Mouse (Mus musculus) heart, adult 2 months (tissue): ENCODE results near the gene Defb26. TPM values are rescaled to one million over a fixed set of nuclear protein-coding genes. Genes with fewer than 3 reads are reported as not detected.

Experiments used
- DNase-seq, 2 experiments: peaks; one replicate each; pipeline ENCODE4 v3.0.0; 2021
- H3K27ac ChIP-seq: fragments of 200-600 bp; 2 replicates; pipeline ENCODE4 v1.8.1; 2022
- H3K27me3 ChIP-seq: fragments of 200-500 bp; 2 replicates; pipeline ENCODE4 v1.6.1; 2012; ENCODE audit warnings: mild to moderate bottlenecking, low read length, inconsistent platforms, mixed read lengths; ENCODE audit not compliant: control insufficient read depth, insufficient read depth
- H3K36me3 ChIP-seq: fragments of 200-500 bp; 2 replicates; pipeline ENCODE4 v1.6.1; 2012; ENCODE audit warnings: low read length, inconsistent platforms; ENCODE audit not compliant: control insufficient read depth, insufficient read depth
- H3K4me1 ChIP-seq: fragments of 200-500 bp; 2 replicates; pipeline ENCODE4 v1.6.1; 2011; ENCODE audit warnings: low read length; ENCODE audit not compliant: control insufficient read depth, insufficient read depth
- H3K4me3 ChIP-seq: fragments of 200-600 bp; 2 replicates; pipeline ENCODE4 v1.8.1; 2022
- H3K79me2 ChIP-seq: fragments of 200-500 bp; replicated peaks from 2 replicates; pipeline ENCODE4 v1.6.1; 2012; ENCODE audit warnings: mild to moderate bottlenecking, inconsistent platforms, low read length, moderate library complexity, mixed read lengths; ENCODE audit not compliant: control insufficient read depth, insufficient read depth
- H3K9ac ChIP-seq: fragments of 200-500 bp; 2 replicates; pipeline ENCODE4 v1.6.1; 2012; ENCODE audit warnings: low read depth, mild to moderate bottlenecking, control low read depth, inconsistent platforms, low read length, mixed read lengths
- CTCF ChIP-seq: fragments of 200-600 bp; IDR thresholded peaks from 2 replicates; pipeline ENCODE4 v1.8.1; 2022; ENCODE audit warnings: antibody characterized with exemption, mild to moderate bottlenecking, moderate library complexity
- EP300 ChIP-seq: fragments of 200-500 bp; IDR thresholded peaks from 2 replicates; pipeline ENCODE4 v1.6.1; 2011; ENCODE audit warnings: low read depth, low read length, control low read depth; ENCODE audit not compliant: insufficient read depth
- POLR2A ChIP-seq: fragments of 200-500 bp; IDR thresholded peaks from 2 replicates; pipeline ENCODE4 v1.6.1; 2011; ENCODE audit warnings: mild to moderate bottlenecking, low read depth, low read length, control low read depth; ENCODE audit not compliant: insufficient read depth
- WGBS: fragments of 180-500 bp; shearing (Covaris S2); methylation state at CpG from one replicate; pipeline ENCODE4 v1.1.7; 2018; 5-methylcytosine and 5-hydroxymethylcytosine counted together
- intact Hi-C: fragments of 180-260 bp; cut with DNase I; formaldehyde crosslinking; loops from one replicate; pipeline ENCODE4 v1.15.1; 2025
- polyA plus RNA-seq: library from polyadenylated mRNA; depleted of rRNA; stranded (reverse); fragments of >200 nt; gene quantifications from 2 replicates; pipeline ENCODE4 v1.2.3, GENCODE M21; 2012
- total RNA-seq, 2 experiments: library from RNA; stranded (reverse); gene quantifications; 2 replicates each; pipeline ENCODE4 v1.2.3; 2021

Gene Defb26
- total and polyA plus RNA-seq, 3 experiments: not detected

DNA sequence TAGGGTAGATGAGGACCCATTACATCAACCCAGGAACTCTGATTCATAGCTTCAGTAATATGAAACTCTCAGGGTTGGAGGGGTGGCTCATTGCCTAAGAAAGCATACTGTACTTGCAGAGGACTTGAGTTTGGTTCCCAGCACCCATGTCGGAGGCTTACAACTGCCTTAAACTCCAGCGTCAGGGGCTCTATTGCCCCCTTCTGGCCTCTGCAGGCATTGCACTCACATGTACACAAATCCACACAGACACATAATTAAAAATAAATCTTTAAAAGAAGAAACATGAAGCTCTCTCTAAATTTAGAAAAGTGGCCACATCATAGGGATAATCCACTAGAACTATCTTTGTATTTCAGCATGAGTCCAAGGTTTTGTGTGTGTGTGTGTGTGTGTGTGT, 31.4 kb upstream of the Defb26 start:
- 66% methylated on average over 2 of the region's 2 CpGs for WGBS
- Histone ChIP-seq H3K27ac (no peak overlapping the region), H3K4me3 (no peak overlapping the region)

DNA sequence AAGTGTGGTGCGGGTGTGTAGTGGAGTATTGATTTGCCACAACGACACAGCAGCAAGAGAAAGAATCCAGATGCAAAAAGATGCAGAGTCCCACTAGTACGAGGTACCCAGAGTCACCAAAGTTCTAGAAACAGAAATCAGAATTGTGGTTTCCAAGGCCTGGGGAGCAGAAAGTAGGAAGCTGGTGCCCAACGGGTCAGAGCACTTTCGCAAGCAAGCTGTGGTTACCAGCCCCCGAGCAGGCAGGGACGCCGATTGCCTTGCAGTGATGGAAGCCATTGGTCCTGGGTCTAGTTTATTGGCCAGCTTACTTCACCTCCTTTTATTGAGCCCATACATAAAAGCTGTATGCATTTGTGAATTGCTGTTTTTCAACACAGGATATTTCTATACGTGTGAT, 30.5 kb upstream of the Defb26 start:
- Histone ChIP-seq H3K27me3 (no peaks in the 10 kb centered on the region), H3K9ac (no peak overlapping the region), H3K79me2 (no peaks in the 10 kb centered on the region), H3K36me3 (no peaks in the 10 kb centered on the region), H3K4me1 (no peaks in the 10 kb centered on the region), H3K4me3 (no peak overlapping the region), H3K27ac (no peak overlapping the region)
- TF ChIP-seq POLR2A (no peak), CTCF (no peak), EP300 (no peak)
- intact Hi-C loops: loop anchor here (5.0 kb wide), 1 partner anchor 90 kb away; no protein-coding TSS in a partner anchor
- WGBS: 86% methylated on average over 9 of the region's 9 CpGs
- DNase-seq: no peak

More for the DNA sequence above, 31.4 kb upstream of the Defb26 start:
- TF ChIP-seq EP300 (no peak), CTCF (peak; percentile 24), POLR2A (no peak)
- Histone ChIP-seq H3K4me1 (no peaks in the 10 kb centered on the region), H3K9ac (no peak overlapping the region), H3K36me3 (no peaks in the 10 kb centered on the region), H3K79me2 (no peaks in the 10 kb centered on the region), H3K27me3 (no peaks in the 10 kb centered on the region)
- DNase-seq: no peak
- intact Hi-C loops: loop anchor here (5.0 kb wide), 1 partner anchor 91 kb away; no protein-coding TSS in a partner anchor

DNA sequence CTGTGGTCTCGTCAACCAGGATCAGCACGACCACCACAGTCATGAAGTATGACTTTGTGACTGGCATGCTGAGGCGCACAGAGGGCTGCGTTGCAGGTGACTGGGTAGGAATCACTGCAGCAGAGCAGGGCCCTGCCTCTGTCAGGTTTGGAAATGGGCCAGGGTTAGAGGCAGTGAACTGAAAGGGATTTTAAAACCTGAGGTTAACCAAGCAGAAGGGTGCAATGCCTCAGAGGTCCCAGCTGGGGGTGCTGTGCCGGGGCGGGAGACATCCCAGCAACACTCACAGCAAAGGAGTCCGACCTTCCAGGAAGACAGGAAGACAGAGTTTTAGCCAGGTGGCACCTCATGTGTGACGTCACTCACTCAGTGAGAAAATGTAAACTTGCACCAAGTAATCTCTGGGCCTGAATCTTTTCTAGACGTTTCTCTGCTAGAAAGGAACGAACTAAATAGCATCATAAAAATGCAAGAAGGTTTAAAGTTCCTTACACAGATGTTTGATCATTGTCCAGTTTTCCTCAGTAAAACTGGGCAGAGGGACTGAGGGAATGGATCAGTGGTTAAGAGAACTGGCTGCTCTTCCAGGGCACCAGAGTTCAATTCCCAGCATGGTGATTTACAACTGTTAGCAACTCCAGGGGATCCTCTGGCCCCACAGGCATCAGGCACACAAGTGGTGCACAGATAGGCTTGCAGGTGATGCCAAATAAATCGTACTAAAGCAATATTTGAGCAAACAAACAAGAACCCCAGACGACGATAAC, 28.6 kb upstream of the Defb26 start, which contains the start of gene Defb29:
TSS of gene Defb29 (minus strand) at position 155 of the 767 bp plus-strand sequence.
- H3K4me3 ChIP-seq: no peak within 1 kb of the TSS
- TF ChIP-seq POLR2A: no peak
- TF ChIP-seq CTCF: no peak
- no peak for TF ChIP-seq EP300
- no peak within 1 kb of the TSS for H3K9ac ChIP-seq
- H3K27me3 ChIP-seq: no peaks in the 10 kb centered on the region
- H3K79me2 ChIP-seq: no peaks in the 10 kb centered on the region
- H3K4me1 ChIP-seq: no peaks in the 10 kb centered on the region
- 58% methylated on average over 13 of the region's 13 CpGs for WGBS
- no peak within 1 kb of the TSS for H3K27ac ChIP-seq
- H3K36me3 ChIP-seq: no peaks in the 10 kb centered on the region
- intact Hi-C loops: loop anchor here (5.0 kb wide), 1 partner anchor 88 kb away; no protein-coding TSS in a partner anchor
- no peak for DNase-seq

- Histone ChIP-seq H3K4me3 (no peak within 1 kb of the TSS), H3K36me3 (no peaks in the 10 kb centered on the region), H3K9ac (no peak within 1 kb of the TSS), H3K4me1 (no peaks in the 10 kb centered on the region), H3K79me2 (no peaks in the 10 kb centered on the region), H3K27ac (no peak within 1 kb of the TSS), H3K27me3 (peaks cover 1% of the 10 kb centered on the region; the same call in 1 of the 2 replicates)
- TF ChIP-seq POLR2A (no peak), CTCF (no peak), EP300 (no peak)
- intact Hi-C loops: no loop called here
- DNase-seq: no peak
- 67% methylated on average over 4 of the region's 4 CpGs for WGBS
These were observed 6.5 kb upstream of the Defb26 start, which contains the start of gene Defb28 for GRCm38 (mm10) chr2:152517981-152518380. Gene Defb28 (plus strand): TSS chr2:152518255.

- Histone ChIP-seq H3K79me2 (no peaks in the 10 kb centered on the region), H3K27me3 (peaks cover 1% of the 10 kb centered on the region; the same call in 1 of the 2 replicates), H3K36me3 (no peaks in the 10 kb centered on the region), H3K9ac (no peak overlapping the region), H3K27ac (no peak overlapping the region), H3K4me1 (no peaks in the 10 kb centered on the region), H3K4me3 (no peak overlapping the region)
- no peak for DNase-seq
- TF ChIP-seq POLR2A: no peak
- no peak for TF ChIP-seq CTCF
- no peak for TF ChIP-seq EP300
- intact Hi-C loops: no loop called here
- 70% methylated on average over 4 of the region's 4 CpGs for whole genome bisulfite sequencing
These were observed 4.6 kb upstream of the Defb26 start for GRCm38 (mm10) chr2:152516084-152516483.

GRCm38 (mm10) chr2:152503950-152504349, 7.5 kb downstream of the Defb26 start:
- no peak overlapping the region for H3K9ac ChIP-seq
- H3K4me3 ChIP-seq: no peak overlapping the region
- WGBS: 79% methylated on average over 2 of the region's 2 CpGs
- no peaks in the 10 kb centered on the region for H3K79me2 ChIP-seq
- H3K27me3 ChIP-seq: no peaks in the 10 kb centered on the region
- DNase-seq: no peak
- TF ChIP-seq CTCF: no peak
- TF ChIP-seq EP300: no peak
- TF ChIP-seq POLR2A: no peak
- H3K4me1 ChIP-seq: no peaks in the 10 kb centered on the region
- H3K27ac ChIP-seq: no peak overlapping the region
- intact Hi-C loops: no loop called here
- no peaks in the 10 kb centered on the region for H3K36me3 ChIP-seq
